Mouse (Mus musculus): ENCODE data around the gene Aff4. TPM values are rescaled to one million over a fixed set of nuclear protein-coding genes. Genes with fewer than 3 reads are reported as not detected.
A peak's percentile ranks its signal among the peaks of the same experiment; 100 is the strongest.

Gene Aff4
- total and polyA plus RNA-seq, 3 experiments, result 19.8 to 50.6 (median 22.1) TPM

DNA sequence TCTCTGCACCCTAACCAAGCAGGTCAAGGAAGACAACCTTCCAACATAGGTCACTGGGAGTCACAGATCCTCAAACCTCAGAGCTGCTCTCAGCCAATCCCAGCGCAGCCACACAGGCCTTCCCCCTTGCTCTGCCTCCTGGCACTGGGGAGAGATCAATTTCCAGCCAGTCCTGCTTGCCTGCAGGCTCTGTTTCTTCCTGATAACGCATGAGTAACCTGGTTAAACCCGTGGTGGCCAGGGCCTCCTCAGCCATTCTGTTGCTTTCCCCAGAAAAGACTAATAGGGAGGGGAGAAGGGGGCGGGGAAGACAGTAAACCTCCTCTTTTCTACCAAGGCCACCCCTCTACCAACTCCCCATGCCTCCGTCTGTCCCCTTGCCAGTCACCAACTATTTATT lies 111.1 kb downstream of the Aff4 start:
- Histone ChIP-seq H3K79me2 (replicated peaks; ENCODE audit: control insufficient read depth, extremely low read depth, insufficient read depth, poor library complexity, severe bottlenecking) (no peaks in the 10 kb centered on the region), H3K4me3 (replicated peaks in 1 of 3; ENCODE audit: low read depth in 2 of 3, low read length in 2 of 3, poor library complexity in 1 of 3) (no peak overlapping the region), H3K36me3 (replicated peaks in 1 of 2; ENCODE audit: control insufficient read depth in 1 of 2, insufficient read depth in 1 of 2, low read length in 1 of 2) (no peaks in the 10 kb centered on the region), H3K27me3 (replicated peaks) (no peaks in the 10 kb centered on the region), H3K9me3 (replicated peaks; ENCODE audit: low read length) (peaks cover 5% of the 10 kb centered on the region), H3K9ac (ENCODE audit: insufficient read depth, low read depth) (no peak overlapping the region), H3K27ac (ENCODE audit: insufficient read depth, low read depth) (no peak overlapping the region), H3K4me1 (ENCODE audit: control insufficient read depth in 1 of 2, insufficient read depth in 2 of 2) (peaks cover 0 to 4% of the 10 kb centered on the region in 2 experiments; a peak in 2 of 4 replicates), H3K4me2 (ENCODE audit: insufficient read depth, low read depth, poor library complexity, severe bottlenecking) (no peak overlapping the region)
- in situ Hi-C loops (cut with MboI; ENCODE audit: low pct_ligation_motif_present, low pct_unique_long_range_greater_than_20kb, low sequenced_read_pairs), result loop anchor here (10.0 kb wide), 1 partner anchor 393 kb away; the partner anchor contains the start of gene Gm12216
- TF ChIP-seq EP300 (IDR thresholded peaks at IDR 0.05; ENCODE audit: low read length) (no peak), JUN (IDR thresholded peaks at IDR 0.05; ENCODE audit: insufficient read depth, low read depth, low read length) (no peak)
- no peak for DNase-seq (ENCODE audit: extremely low read depth)
- dilution Hi-C loops (cut with MboI; ENCODE audit: extremely low pct_ligation_motif_present, extremely low pct_unique_long_range_greater_than_20kb, low sequenced_read_pairs), result no loop called here

DNA sequence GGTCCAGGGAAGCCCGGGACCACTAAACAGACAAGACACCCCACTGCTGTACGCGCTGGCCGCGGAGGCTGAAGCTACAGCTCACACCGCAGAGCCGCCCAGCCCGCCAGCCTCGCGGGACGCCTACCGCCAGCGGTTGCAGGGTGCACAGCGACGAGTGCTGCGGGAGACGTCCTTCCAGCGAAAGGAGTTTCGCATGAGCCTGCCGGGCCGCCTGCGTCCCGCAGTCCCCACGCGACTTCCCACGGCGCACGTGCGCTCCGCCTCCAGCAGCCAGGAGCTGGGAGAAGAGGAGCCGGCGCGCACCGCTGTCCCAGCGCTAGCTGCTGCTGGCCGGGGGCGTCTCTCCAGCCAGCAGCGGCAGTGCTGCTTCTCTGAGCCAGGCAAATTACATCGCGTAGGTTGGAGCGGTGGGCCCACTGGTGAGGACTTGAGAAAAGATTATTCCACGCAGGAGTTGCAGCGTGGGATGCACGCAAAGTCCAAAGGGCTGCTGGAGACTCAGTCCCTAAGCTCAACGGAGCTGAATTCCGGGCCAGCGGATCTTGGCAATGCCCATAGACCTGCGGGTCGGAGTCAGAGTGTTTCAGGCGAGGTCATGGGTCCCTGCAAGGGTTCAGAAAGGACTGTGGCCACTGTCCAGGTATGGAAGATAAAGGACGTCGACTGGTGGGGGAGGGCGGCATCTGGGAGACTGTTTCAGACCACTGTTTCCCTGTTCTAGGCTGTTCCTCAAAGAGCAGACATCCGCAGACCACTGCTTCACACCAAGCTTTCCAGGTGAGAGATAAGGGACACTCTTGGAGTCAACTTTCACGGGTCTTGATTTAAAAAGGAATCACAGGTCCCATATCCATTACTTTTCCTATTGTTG lies 113.2 kb downstream of the Aff4 start:
- Histone ChIP-seq H3K27ac (ENCODE audit: insufficient read depth, low read depth) (no peak overlapping the region), H3K4me1 (ENCODE audit: control insufficient read depth in 1 of 2, insufficient read depth in 2 of 2) (peaks cover 0 to 4% of the 10 kb centered on the region in 2 experiments; a peak in 2 of 4 replicates), H3K79me2 (replicated peaks; ENCODE audit: control insufficient read depth, extremely low read depth, insufficient read depth, poor library complexity, severe bottlenecking) (no peaks in the 10 kb centered on the region), H3K36me3 (replicated peaks in 1 of 2; ENCODE audit: control insufficient read depth in 1 of 2, insufficient read depth in 1 of 2, low read length in 1 of 2) (no peaks in the 10 kb centered on the region), H3K9ac (ENCODE audit: insufficient read depth, low read depth) (no peak overlapping the region), H3K27me3 (replicated peaks) (no peaks in the 10 kb centered on the region), H3K4me3 (replicated peaks in 1 of 3; ENCODE audit: low read depth in 2 of 3, low read length in 2 of 3, poor library complexity in 1 of 3) (no peak overlapping the region), H3K4me2 (ENCODE audit: insufficient read depth, low read depth, poor library complexity, severe bottlenecking) (no peak overlapping the region), H3K9me3 (replicated peaks; ENCODE audit: low read length) (no peaks in the 10 kb centered on the region)
- in situ Hi-C loops (cut with MboI; ENCODE audit: low pct_ligation_motif_present, low pct_unique_long_range_greater_than_20kb, low sequenced_read_pairs), result loop anchor here (10.0 kb wide), 1 partner anchor 391 kb away; the partner anchor contains the start of gene Gm12216
- dilution Hi-C loops (cut with MboI; ENCODE audit: extremely low pct_ligation_motif_present, extremely low pct_unique_long_range_greater_than_20kb, low sequenced_read_pairs), result no loop called here
- no peak for DNase-seq (ENCODE audit: extremely low read depth)
- TF ChIP-seq GABPA (IDR thresholded peaks at IDR 0.05; ENCODE audit: insufficient replicate concordance, low read depth, low read length) (no peak), NELFE (IDR thresholded peaks at IDR 0.05; ENCODE audit: low read depth, low read length) (no peak), MEF2A (IDR thresholded peaks at IDR 0.05; ENCODE audit: borderline replicate concordance, low read depth, low read length) (no peak), KAT2A (IDR thresholded peaks at IDR 0.05; ENCODE audit: insufficient replicate concordance, low read length) (no peak), JUND (conservative IDR thresholded peaks at IDR 0.05; ENCODE audit: low read depth, low read length) (no peak)

DNA sequence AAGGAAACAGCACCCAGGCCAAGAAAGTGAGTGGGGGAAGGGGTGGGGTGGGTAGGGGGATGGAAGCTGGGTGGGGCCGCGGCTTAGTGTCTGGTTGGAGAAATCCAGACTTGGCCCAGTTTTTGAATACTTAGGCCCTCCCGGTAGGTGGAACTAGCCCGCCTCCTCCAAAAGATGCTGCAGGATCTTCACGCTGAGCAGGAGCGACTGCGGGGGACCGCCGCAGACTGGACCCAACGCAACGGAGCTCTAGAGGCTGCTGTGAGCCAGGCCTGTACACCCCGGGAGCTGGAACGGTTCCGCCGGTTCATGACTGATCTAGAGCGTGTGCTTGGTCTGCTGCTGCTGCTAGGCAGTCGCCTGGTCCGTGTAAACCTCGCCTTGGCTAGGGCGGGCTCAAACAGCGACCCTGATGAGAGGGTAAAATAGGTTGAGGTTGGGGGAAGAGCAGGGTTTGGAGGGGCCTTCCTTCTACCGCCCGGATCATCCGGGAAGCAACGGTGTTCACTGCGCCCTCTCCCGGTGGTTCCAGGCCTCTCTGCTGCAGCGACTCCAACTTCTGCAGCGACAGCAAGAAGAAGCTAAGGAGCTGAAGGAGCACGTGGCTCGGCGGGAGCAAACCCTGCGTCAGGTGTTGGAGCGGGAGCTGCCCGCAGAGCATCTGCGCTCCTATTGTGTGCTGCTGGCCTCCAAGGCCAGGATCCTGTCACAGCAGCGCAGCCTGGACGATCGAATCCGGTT lies 115.8 kb downstream of the Aff4 start:
- in situ Hi-C loops (cut with MboI; ENCODE audit: low pct_ligation_motif_present, low pct_unique_long_range_greater_than_20kb, low sequenced_read_pairs), result loop anchor here (5.0 to 10.0 kb wide), 3 partner anchors 96 to 388 kb away; partner anchors contain the start of gene Gm12216
- H3K9ac ChIP-seq (ENCODE audit: insufficient read depth, low read depth), result no peak overlapping the region
- no peak for DNase-seq (ENCODE audit: extremely low read depth)

More for the DNA sequence above, 115.8 kb downstream of the Aff4 start:
- Histone ChIP-seq H3K9me3 (replicated peaks; ENCODE audit: low read length) (no peaks in the 10 kb centered on the region), H3K4me2 (ENCODE audit: insufficient read depth, low read depth, poor library complexity, severe bottlenecking) (no peak overlapping the region), H3K27ac (ENCODE audit: insufficient read depth, low read depth) (no peak overlapping the region), H3K4me3 (replicated peaks in 1 of 3; ENCODE audit: low read depth in 2 of 3, low read length in 2 of 3, poor library complexity in 1 of 3) (no peak overlapping the region), H3K79me2 (replicated peaks; ENCODE audit: control insufficient read depth, extremely low read depth, insufficient read depth, poor library complexity, severe bottlenecking) (no peaks in the 10 kb centered on the region), H3K36me3 (replicated peaks in 1 of 2; ENCODE audit: control insufficient read depth in 1 of 2, insufficient read depth in 1 of 2, low read length in 1 of 2) (no peaks in the 10 kb centered on the region), H3K27me3 (replicated peaks) (peaks cover 5% of the 10 kb centered on the region), H3K4me1 (ENCODE audit: control insufficient read depth in 1 of 2, insufficient read depth in 2 of 2) (peaks cover 0 to 7% of the 10 kb centered on the region in 2 experiments; a peak in 2 of 4 replicates)
- dilution Hi-C loops (cut with MboI; ENCODE audit: extremely low pct_ligation_motif_present, extremely low pct_unique_long_range_greater_than_20kb, low sequenced_read_pairs), result no loop called here
- TF ChIP-seq UBTF (IDR thresholded peaks at IDR 0.05; ENCODE audit: low read depth, low read length), result no peak
- TF ChIP-seq IRF4 (IDR thresholded peaks at IDR 0.05; ENCODE audit: low read depth, low read length), result no peak
- no peak for TF ChIP-seq ZNF384 (IDR thresholded peaks at IDR 0.05; ENCODE audit: low read depth, low read length)
- 0 out of 2 replicates have a peak, but pooled peaks have one; percentile 23 for TF ChIP-seq SMC3 (IDR thresholded peaks at IDR 0.05; ENCODE audit: low read depth, low read length)
- no peak for TF ChIP-seq USF1 (IDR thresholded peaks at IDR 0.05; ENCODE audit: low read depth, low read length)
- no peak for TF ChIP-seq MAX (IDR thresholded peaks at IDR 0.05; ENCODE audit: low read length)
- TF ChIP-seq CTCF (conservative IDR thresholded peaks at IDR 0.05 in 1 of 2, IDR thresholded peaks at IDR 0.05 in 1 of 2; ENCODE audit: low read depth in 2 of 2, low read length in 2 of 2), result peak in 1 of 2 experiments; percentile 54; a peak in 2 of 4 replicates
- TF ChIP-seq KAT2A (IDR thresholded peaks at IDR 0.05; ENCODE audit: insufficient replicate concordance, low read length), result no peak
- TF ChIP-seq HCFC1 (IDR thresholded peaks at IDR 0.05; ENCODE audit: low read depth, low read length), result no peak
